Mouse (Mus musculus): Measurements from ENCODE around the gene Eva1b. TPM values are rescaled to one million over a fixed set of nuclear protein-coding genes. Genes with fewer than 3 reads are reported as not detected.
A peak's percentile ranks its signal among the peaks of the same experiment; 100 is the strongest.

Eva1b gene
- total RNA-seq, 2 experiments from 2014 or later: 1.6 to 2.1 TPM

- no peak for DNase-seq
Measured at GRCm38 (mm10) chr4:126120052-126120451, 27.5 kb upstream of the Eva1b start.

- no peak for DNase-seq
Measured at GRCm38 (mm10) chr4:126120506-126120905, 27.0 kb upstream of the Eva1b start.

GRCm38 (mm10) chr4:126123309-126124040 lies 24.1 kb upstream of the Eva1b start:
- no peak for DNase-seq

- DNase-seq: no peak
Measured at GRCm38 (mm10) chr4:126130502-126130901, 17.0 kb upstream of the Eva1b start.

- peak; percentile 34 to 51 for DNase-seq
Measured at GRCm38 (mm10) chr4:126131290-126132121, 16.0 kb upstream of the Eva1b start.

GRCm38 (mm10) chr4:126132636-126133264 lies 14.8 kb upstream of the Eva1b start:
- DNase-seq: no peak

GRCm38 (mm10) chr4:126134236-126134635 lies 13.3 kb upstream of the Eva1b start:
- DNase-seq: no peak

GRCm38 (mm10) chr4:126134639-126135038 lies 12.9 kb upstream of the Eva1b start:
- no peak for DNase-seq

GRCm38 (mm10) chr4:126137773-126138172 lies 9.8 kb upstream of the Eva1b start:
- no peak for DNase-seq

GRCm38 (mm10) chr4:126141021-126141420 lies 6.5 kb upstream of the Eva1b start:
- DNase-seq: no peak

- DNase-seq: no peak
Measured at GRCm38 (mm10) chr4:126145396-126145795, 2.1 kb upstream of the Eva1b start.

GRCm38 (mm10) chr4:126146974-126147532 lies 491 bp upstream of the Eva1b start:
- DNase-seq: no peak

GRCm38 (mm10) chr4:126148161-126148961 lies 817 bp downstream of the Eva1b start:
- DNase-seq: no peak

- DNase-seq: no peak
Measured at GRCm38 (mm10) chr4:126149041-126149676, 1.6 kb downstream of the Eva1b start.

- no peak for DNase-seq
Measured at GRCm38 (mm10) chr4:126149798-126150197, 2.3 kb downstream of the Eva1b start.

- no peak for DNase-seq
Measured at GRCm38 (mm10) chr4:126150297-126150948, 2.9 kb downstream of the Eva1b start.

GRCm38 (mm10) chr4:126150949-126151320 lies 3.4 kb downstream of the Eva1b start:
- no peak for DNase-seq

GRCm38 (mm10) chr4:126151701-126152440 lies 4.3 kb downstream of the Eva1b start:
- no peak for DNase-seq

- DNase-seq: no peak
Measured at GRCm38 (mm10) chr4:126152864-126153263, 5.3 kb downstream of the Eva1b start.

GRCm38 (mm10) chr4:126155183-126155582 lies 7.6 kb downstream of the Eva1b start:
- no peak for DNase-seq
